Mouse (Mus musculus): ENCODE measurements around the gene Cyp4a14. TPM values are rescaled to one million over a fixed set of nuclear protein-coding genes. Genes with fewer than 3 reads are reported as not detected.

Gene Cyp4a14
- polyA plus RNA-seq, 1 experiment from 2014 or later, result not detected

DNA sequence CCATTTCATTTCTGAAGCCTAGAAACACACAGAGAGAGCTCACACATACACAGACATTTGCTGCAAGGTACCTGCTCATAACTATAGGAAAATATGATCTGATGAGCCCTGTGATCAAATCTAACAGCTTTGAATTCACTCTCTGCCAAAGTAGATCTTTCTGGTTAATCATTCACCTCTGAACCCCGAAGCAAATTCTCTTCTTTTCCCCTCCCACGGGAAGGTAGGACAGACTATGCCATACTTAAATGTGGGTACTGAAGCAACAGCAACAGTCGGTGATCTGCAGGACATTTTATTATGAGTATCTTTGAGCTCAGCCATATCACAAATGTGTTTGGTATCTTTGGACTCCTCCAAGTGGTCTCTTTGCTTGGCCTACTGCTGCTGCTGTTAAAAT lies 43.6 kb downstream of the Cyp4a14 start, which contains the start of gene Cyp4a30b:
Gene Cyp4a30b, plus strand, starts transcription at position 301 of the 400 bp plus-strand sequence.
- H3K4me3 ChIP-seq (ENCODE audit: low read length), result no peak within 1 kb of the TSS
- H3K9me3 ChIP-seq (ENCODE audit: control insufficient read depth, low read length), result no peaks in the 10 kb centered on the region
- H3K4me1 ChIP-seq (ENCODE audit: control insufficient read depth, insufficient read depth, low read depth, low read length), result no peaks in the 10 kb centered on the region
- no peaks in the 10 kb centered on the region for H3K27me3 ChIP-seq (replicated peaks; ENCODE audit: control insufficient read depth, insufficient read depth, low read length)
- H3K9ac ChIP-seq (ENCODE audit: low read depth, low read length), result no peak within 1 kb of the TSS
- ATAC-seq, result no peak
- 76% methylated on average over 3 of the region's 3 CpGs for WGBS
- H3K36me3 ChIP-seq (ENCODE audit: control insufficient read depth, insufficient read depth, low read length), result no peaks in the 10 kb centered on the region
- no peak within 1 kb of the TSS for H3K27ac ChIP-seq (ENCODE audit: low read depth, low read length)
- H3K4me2 ChIP-seq (ENCODE audit: low read length), result no peak within 1 kb of the TSS

DNA sequence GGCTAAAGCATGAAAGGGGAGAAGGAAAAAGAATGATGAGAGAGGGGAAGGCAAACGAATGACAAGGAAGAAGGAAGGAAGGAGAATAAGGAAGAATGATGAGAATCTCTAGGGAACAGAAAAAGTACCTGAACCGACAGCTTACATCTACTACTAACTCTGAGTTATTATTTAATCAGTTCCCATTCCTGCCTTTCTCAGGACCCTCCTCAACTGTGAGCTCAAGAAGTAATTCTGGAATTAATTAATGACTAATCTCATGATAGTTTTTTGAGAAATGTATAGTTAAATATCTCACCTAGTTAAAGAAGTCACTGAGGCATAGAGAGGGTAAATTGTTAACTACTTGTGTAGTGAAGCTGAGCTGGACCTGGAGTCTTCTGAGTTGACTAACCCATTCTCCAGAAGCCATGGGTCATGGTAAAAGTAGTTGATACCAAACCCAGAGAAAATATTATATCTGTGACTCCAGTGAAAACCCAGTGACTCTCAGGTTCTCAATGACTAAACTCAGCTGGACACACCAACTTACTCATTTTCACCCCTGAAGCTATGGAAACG lies 45.3 kb downstream of the Cyp4a14 start:
- no peak overlapping the region for H3K4me3 ChIP-seq (ENCODE audit: low read length)
- ATAC-seq, result no peak
- no peaks in the 10 kb centered on the region for H3K27me3 ChIP-seq (replicated peaks; ENCODE audit: control insufficient read depth, insufficient read depth, low read length)
- H3K36me3 ChIP-seq (ENCODE audit: control insufficient read depth, insufficient read depth, low read length), result no peaks in the 10 kb centered on the region
- no peaks in the 10 kb centered on the region for H3K4me1 ChIP-seq (ENCODE audit: control insufficient read depth, insufficient read depth, low read depth, low read length)
- 70% methylated on average over 3 of the region's 3 CpGs for WGBS
- H3K27ac ChIP-seq (ENCODE audit: low read depth, low read length), result no peak overlapping the region
- no peak overlapping the region for H3K4me2 ChIP-seq (ENCODE audit: low read length)
- no peaks in the 10 kb centered on the region for H3K9me3 ChIP-seq (ENCODE audit: control insufficient read depth, low read length)
- H3K9ac ChIP-seq (ENCODE audit: low read depth, low read length), result no peak overlapping the region

Other genes with a start within 250 kb of the Cyp4a14 start
- gene Cyp4a12a, start 197.1 kb downstream of the Cyp4a14 start, polyA plus RNA-seq (2015; fragmentation: Nextera tagmentation; extraction: Ambion mirVana), result not detected in 2 replicates
- gene Cyp4a12b, start 84.5 kb downstream of the Cyp4a14 start, polyA plus RNA-seq (2015; fragmentation: Nextera tagmentation; extraction: Ambion mirVana), result not detected in 2 replicates
- not detected in 2 replicates for gene Cyp4a30b, start 43.5 kb downstream of the Cyp4a14 start, polyA plus RNA-seq (2015; fragmentation: Nextera tagmentation; extraction: Ambion mirVana)
- not detected in 2 replicates for gene Cyp4a10, start 22.1 kb upstream of the Cyp4a14 start, polyA plus RNA-seq (2015; fragmentation: Nextera tagmentation; extraction: Ambion mirVana)
- gene Cyp4a31, start 67.5 kb upstream of the Cyp4a14 start, polyA plus RNA-seq (2015; fragmentation: Nextera tagmentation; extraction: Ambion mirVana), result not detected in 2 replicates
- gene Cyp4a32, start 104.8 kb upstream of the Cyp4a14 start, polyA plus RNA-seq (2015; fragmentation: Nextera tagmentation; extraction: Ambion mirVana), result not detected in 2 replicates
- 1.3 and 1.7 TPM in 2 replicates for gene Cyp4b1, start 151.6 kb upstream of the Cyp4a14 start, polyA plus RNA-seq (2015; fragmentation: Nextera tagmentation; extraction: Ambion mirVana)
- gene Efcab14, start 241.6 kb upstream of the Cyp4a14 start, polyA plus RNA-seq (2015; fragmentation: Nextera tagmentation; extraction: Ambion mirVana), result 16.1 and 19.0 TPM in 2 replicates

All from hindbrain, embryonic 16.5 days (tissue).